8 mouse cellular contexts compared by ENCODE assay signal in the genomic region with DNA sequence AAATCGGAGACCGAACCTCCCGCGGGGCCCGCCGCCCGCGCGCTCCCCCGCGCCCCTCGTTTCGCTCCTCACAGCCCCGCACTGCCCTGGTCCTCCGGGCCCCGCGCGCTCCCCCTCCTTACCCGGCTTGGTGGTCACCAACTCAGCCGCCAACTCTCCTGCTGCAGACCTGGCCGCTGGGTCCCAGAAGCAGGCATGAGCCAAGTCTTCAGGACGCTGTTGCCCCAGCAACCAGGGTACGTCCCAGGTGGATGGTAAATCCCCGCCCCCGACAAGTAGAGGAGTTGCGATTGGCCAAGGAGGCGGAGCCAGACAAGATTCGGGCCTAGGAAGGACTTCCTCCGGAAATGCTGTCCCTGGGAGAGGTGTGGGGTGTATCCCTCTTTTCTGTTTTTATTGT. TPM values are rescaled to one million over a fixed set of nuclear protein-coding genes. Genes with fewer than 3 reads are reported as not detected.
A peak's percentile ranks its signal among the peaks of the same experiment; 100 is the strongest.
DNase-seq lines count a peak whose midpoint lies in the region; ATAC-seq and TF ChIP-seq lines count a peak whose summit lies in the region.
"Had no signal": no experiment of that assay in that cellular context is flagged by ENCODE, and none has a peak within 500 bp of the region (broad histone marks: within the 10 kb centered on the region; RNA-seq: fewer than 3 reads in every experiment).

Efcab6 (minus strand) TSS at position 240 of the 400 bp plus-strand sequence.

- no peak within 1 kb of the TSS for H3K4me3 ChIP-seq in lung, postnatal 0 days (ENCODE audit: low read depth, low read length)
- H3K4me3 ChIP-seq in forebrain, postnatal 0 days (ENCODE audit: low read depth, low read length), result peak within 1 kb of the TSS; percentile 47
- 0 out of 2 replicates have a peak within 1 kb of the TSS, but pooled peaks have one; percentile 0 for H3K4me3 ChIP-seq in stomach, embryonic 16.5 days (replicated peaks; ENCODE audit: low read length)
- H3K4me3 ChIP-seq in cerebellum, adult 2 months (replicated peaks; ENCODE audit: insufficient read depth, low read depth, low read length), result no peak within 1 kb of the TSS

- H3K36me3 ChIP-seq in lung, postnatal 0 days (ENCODE audit: insufficient read depth, low read length), result no peaks in the 10 kb centered on the region
- no peaks in the 10 kb centered on the region for H3K36me3 ChIP-seq in forebrain, postnatal 0 days (ENCODE audit: insufficient read depth)
- H3K36me3 ChIP-seq in stomach, embryonic 16.5 days (ENCODE audit: control insufficient read depth, insufficient read depth, low read length), result no peaks in the 10 kb centered on the region

- no peaks in the 10 kb centered on the region for H3K9me3 ChIP-seq in lung, postnatal 0 days (ENCODE audit: low read length)
- H3K9me3 ChIP-seq in forebrain, postnatal 0 days (ENCODE audit: low read length), result no peaks in the 10 kb centered on the region
- 0 out of 2 replicates have a peak, but pooled peaks cover 4% of the 10 kb centered on the region for H3K9me3 ChIP-seq in stomach, embryonic 16.5 days (replicated peaks; ENCODE audit: control insufficient read depth, low read length)

- peaks cover 18% of the 10 kb centered on the region; the same call in 1 of the 2 replicates for H3K27me3 ChIP-seq in lung, postnatal 0 days (replicated peaks; ENCODE audit: insufficient read depth, low read length)
- H3K27me3 ChIP-seq in forebrain, postnatal 0 days (ENCODE audit: insufficient read depth, low read length), result no peaks in the 10 kb centered on the region
- peaks cover 20% of the 10 kb centered on the region for H3K27me3 ChIP-seq in stomach, embryonic 16.5 days (ENCODE audit: control insufficient read depth, insufficient read depth, low read length)
- H3K27me3 ChIP-seq in cerebellum, adult 2 months (ENCODE audit: control insufficient read depth, insufficient read depth, low read length), result no peaks in the 10 kb centered on the region; the same call in 1 of the 2 replicates

- TF ChIP-seq CTCF in lung, postnatal 0 days (IDR thresholded peaks at IDR 0.05), result no peak
- no peak for TF ChIP-seq CTCF in forebrain, postnatal 0 days (IDR thresholded peaks at IDR 0.05; ENCODE audit: low read depth)
- TF ChIP-seq CTCF in cerebellum, adult 2 months (IDR thresholded peaks at IDR 0.05; ENCODE audit: borderline replicate concordance, insufficient read depth, low read depth, low read length), result no peak

- no peak within 1 kb of the TSS for H3K9ac ChIP-seq in lung, postnatal 0 days (replicated peaks; ENCODE audit: low read depth)
- H3K9ac ChIP-seq in forebrain, postnatal 0 days, result peak within 1 kb of the TSS; percentile 46
- no peak within 1 kb of the TSS for H3K9ac ChIP-seq in stomach, embryonic 16.5 days (ENCODE audit: low read length)

- ATAC-seq in lung, postnatal 0 days, result no peak
- peak; percentile 80 for ATAC-seq in forebrain, postnatal 0 days
- no peak for ATAC-seq in stomach, embryonic 16.5 days (ENCODE audit: insufficient read depth, low FRiP score)
- no peak for ATAC-seq in granulocyte monocyte progenitor cell, adult 5-6 weeks (replicated peaks; ENCODE audit: poor library complexity, severe bottlenecking)

- no peak for TF ChIP-seq POLR2A in cerebellum, adult 2 months (IDR thresholded peaks at IDR 0.05; ENCODE audit: borderline replicate concordance, insufficient read depth, low read length)

- no peak for TF ChIP-seq EP300 in lung, postnatal 0 days (IDR thresholded peaks at IDR 0.05)

- H3K4me2 ChIP-seq in lung, postnatal 0 days (replicated peaks; ENCODE audit: low read depth, low read length), result no peak within 1 kb of the TSS
- peak within 1 kb of the TSS; percentile 64 for H3K4me2 ChIP-seq in forebrain, postnatal 0 days (ENCODE audit: low read depth)
- peak within 1 kb of the TSS; percentile 45 for H3K4me2 ChIP-seq in stomach, embryonic 16.5 days (ENCODE audit: low read depth, low read length)

- no peak within 1 kb of the TSS for H3K27ac ChIP-seq in lung, postnatal 0 days (ENCODE audit: low read length)
- no peak within 1 kb of the TSS for H3K27ac ChIP-seq in forebrain, postnatal 0 days (ENCODE audit: low read depth, low read length)
- no peak within 1 kb of the TSS for H3K27ac ChIP-seq in stomach, embryonic 16.5 days (ENCODE audit: low read length)
- H3K27ac ChIP-seq in cerebellum, adult 2 months (ENCODE audit: insufficient read depth, low read length), result no peak within 1 kb of the TSS

- peak; percentile 16 for DNase-seq in lung, postnatal 0 days (ENCODE audit: low spot score)
- DNase-seq in lung, postnatal 25 days (ENCODE audit: low spot score), result no peak
- peak; percentile 81 for DNase-seq in forebrain, postnatal 0 days
- DNase-seq in lung, postnatal 36 days, result peak; percentile 30
- DNase-seq in cerebellum, adult 2 months, result no peak

- no peaks in the 10 kb centered on the region for H3K4me1 ChIP-seq in lung, postnatal 0 days (ENCODE audit: insufficient read depth, low read depth, low read length)
- peaks cover 16% of the 10 kb centered on the region; the same call in 1 of the 2 replicates for H3K4me1 ChIP-seq in forebrain, postnatal 0 days (ENCODE audit: insufficient read depth)
- H3K4me1 ChIP-seq in stomach, embryonic 16.5 days (ENCODE audit: control insufficient read depth, insufficient read depth, low read length), result no peaks in the 10 kb centered on the region; the same call in 1 of the 2 replicates
- H3K4me1 ChIP-seq in cerebellum, adult 2 months (ENCODE audit: control insufficient read depth, insufficient read depth, low read length), result no peaks in the 10 kb centered on the region

- WGBS in lung, postnatal 0 days, result 5% methylated on average over 29 of the region's 29 CpGs
- 2% methylated on average over 27 of the region's 29 CpGs for WGBS in forebrain, postnatal 0 days
- WGBS in stomach, embryonic 16.5 days, result 3% methylated on average over 29 of the region's 29 CpGs
- 3% methylated on average over 23 of the region's 29 CpGs for WGBS in cerebellum, adult 2 months

RNA-seq across cellular contexts. Expression of gene Efcab6, which starts in this region (rescaled TPM):
- 0.63 and 0.84 TPM in 2 replicates for polyA plus RNA-seq in lung, postnatal 0 days (2015; fragmentation: Nextera tagmentation; extraction: Ambion mirVana)
- 6.0 and 9.2 TPM in 2 replicates for total RNA-seq in forebrain, postnatal 0 days (2014; rRNA removed)
- 3.2 and 4.4 TPM in 2 replicates for polyA plus RNA-seq in forebrain, postnatal 0 days (2015; fragmentation: Nextera tagmentation; extraction: Ambion mirVana)
- 0.21 and 0.70 TPM in 2 replicates for polyA plus RNA-seq in stomach, embryonic 16.5 days (2015; fragmentation: Nextera tagmentation; extraction: Ambion mirVana)
- not detected in 2 replicates for total RNA-seq in granulocyte monocyte progenitor cell, adult 5-6 weeks (2014; fragmentation: Nextera tagmentation)
- total RNA-seq in granulocyte monocyte progenitor cell, adult 5-6 weeks (2017), result not detected in 2 replicates
- 0.32 and 0.70 TPM in 2 replicates for polyA plus RNA-seq in cerebellum, adult 2 months (2012; rRNA removed)
- total RNA-seq: common myeloid progenitor, adult 5-6 weeks had no signal

Comparison
In these comparisons a context has a peak if more than half of its experiments do, and no peak if none do; other contexts are left out.
1. DNase-seq: peak in forebrain, postnatal 0 days (single experiment) and lung, postnatal 36 days (single experiment); none in lung, postnatal 25 days (single experiment) and cerebellum, adult 2 months (0 of 2).
2. Peak in DNase-seq in lung, postnatal 0 days; RNA of the gene not detected or under 1 TPM.
3. H3K4me3 ChIP-seq: peak in forebrain, postnatal 0 days (single experiment) and stomach, embryonic 16.5 days (single experiment); none in lung, postnatal 0 days (single experiment) and cerebellum, adult 2 months (single experiment).